Mouse (Mus musculus) intestine, embryonic 15.5 days (tissue): ENCODE data around the gene Otog. TPM values are rescaled to one million over a fixed set of nuclear protein-coding genes. Genes with fewer than 3 reads are reported as not detected.

Experiments
- ATAC-seq: fragments of 200-750 bp; cut with Nextera tagmentation; 2 replicates; pipeline ENCODE4 v1.8.0; 2017; ENCODE audit warnings: moderate TSS enrichment, moderate library complexity
- H3K27ac ChIP-seq: fragments of 300-500 bp; sonication (generic); 2 replicates; pipeline ENCODE4 v1.5.1; 2015; ENCODE audit warnings: mild to moderate bottlenecking, inconsistent platforms
- H3K27me3 ChIP-seq: fragments of 300-500 bp; sonication (generic); replicated peaks from 2 replicates; pipeline ENCODE4 v1.6.1; 2015; ENCODE audit warnings: inconsistent platforms
- H3K36me3 ChIP-seq: fragments of 300-500 bp; sonication (generic); 2 replicates; pipeline ENCODE4 v1.6.1; 2015; ENCODE audit warnings: inconsistent platforms
- H3K4me1 ChIP-seq: fragments of 300-500 bp; sonication (generic); replicated peaks from 2 replicates; pipeline ENCODE4 v1.6.1; 2015; ENCODE audit warnings: inconsistent platforms
- H3K4me2 ChIP-seq: fragments of 300-500 bp; sonication (generic); replicated peaks from 2 replicates; pipeline ENCODE4 v1.6.1; 2015; ENCODE audit warnings: mild to moderate bottlenecking, inconsistent platforms
- H3K4me3 ChIP-seq: fragments of 300-500 bp; sonication (generic); replicated peaks from 2 replicates; pipeline ENCODE4 v1.5.1; 2015; ENCODE audit warnings: inconsistent platforms
- H3K9ac ChIP-seq: fragments of 300-500 bp; sonication (generic); 2 replicates; pipeline ENCODE4 v1.6.1; 2015; ENCODE audit warnings: inconsistent platforms
- H3K9me3 ChIP-seq: fragments of 300-500 bp; sonication (generic); 2 replicates; pipeline ENCODE4 v1.6.1; 2016; ENCODE audit warnings: inconsistent platforms
- WGBS: fragments of 180-500 bp; shearing (Covaris S2); methylation state at CpG from one replicate; pipeline ENCODE4 v1.1.7; 2015; 5-methylcytosine and 5-hydroxymethylcytosine counted together
- polyA plus RNA-seq: library from polyadenylated mRNA; unstranded; fragments of >200 nt; fragmentation: Nextera tagmentation; extraction: Ambion mirVana; gene quantifications from 2 replicates; pipeline ENCODE4 v1.2.1, GENCODE M21; 2015

Gene Otog
- polyA plus RNA-seq: 0.08 TPM in 2 replicates

DNA sequence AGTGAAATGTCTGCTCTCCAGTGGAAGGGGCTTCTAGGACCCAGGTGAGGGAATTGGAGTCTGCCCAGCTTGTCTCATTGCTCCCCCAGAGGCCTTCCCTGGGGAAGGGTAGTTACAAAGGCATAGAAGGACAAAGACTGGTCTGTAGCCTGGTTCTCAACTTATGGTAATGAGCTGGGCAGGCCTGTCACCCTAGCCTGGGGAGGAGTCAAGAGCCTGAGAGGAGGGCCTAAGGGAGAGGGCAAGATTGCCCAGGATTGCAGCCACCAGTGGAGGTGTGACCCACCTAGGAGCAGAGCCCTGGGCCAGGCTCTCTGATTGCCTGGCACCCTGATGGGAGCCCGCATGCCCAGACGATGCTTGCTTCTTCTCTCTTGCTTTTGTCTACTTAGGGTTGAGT lies at the start of gene Otog:
Gene Otog, plus strand, starts transcription at position 292 of the 400 bp plus-strand sequence.
- H3K36me3 ChIP-seq: no peaks in the 10 kb centered on the region
- no peak within 1 kb of the TSS for H3K9ac ChIP-seq
- 53% methylated on average over 2 of the region's 2 CpGs for WGBS
- H3K27ac ChIP-seq: no peak within 1 kb of the TSS
- no peak within 1 kb of the TSS for H3K4me2 ChIP-seq
- H3K4me1 ChIP-seq: 0 out of 2 replicates have a peak, but pooled peaks cover 5% of the 10 kb centered on the region
- ATAC-seq: no peak
- H3K4me3 ChIP-seq: no peak within 1 kb of the TSS
- H3K27me3 ChIP-seq: no peaks in the 10 kb centered on the region
- no peaks in the 10 kb centered on the region for H3K9me3 ChIP-seq

DNA sequence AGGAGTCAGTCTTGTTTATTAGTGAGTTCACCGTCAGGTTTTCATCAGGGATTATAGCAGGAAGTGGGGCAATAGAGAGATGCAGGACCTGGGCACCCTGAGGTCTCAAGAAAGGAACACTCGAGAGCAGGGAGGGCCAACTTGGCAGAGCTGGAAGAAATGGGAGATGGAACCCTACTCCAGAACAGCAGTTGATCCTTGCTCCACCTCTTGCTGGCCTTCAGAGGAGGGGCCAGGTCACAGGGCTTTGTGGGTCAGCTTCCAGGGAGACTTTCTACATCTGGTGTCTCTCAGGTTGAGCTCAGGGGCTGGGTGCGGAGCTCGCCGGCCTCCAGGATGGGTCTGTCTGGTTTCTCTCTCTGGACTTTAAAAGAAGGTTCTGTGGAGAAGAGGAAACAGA lies 45.4 kb upstream of the Otog start:
- no peak for ATAC-seq
- Histone ChIP-seq H3K4me3 (no peak overlapping the region), H3K27ac (no peak overlapping the region), H3K4me2 (no peak overlapping the region), H3K4me1 (no peaks in the 10 kb centered on the region), H3K27me3 (no peaks in the 10 kb centered on the region), H3K9me3 (no peaks in the 10 kb centered on the region), H3K9ac (no peak overlapping the region), H3K36me3 (no peaks in the 10 kb centered on the region)
- WGBS: 70% methylated on average over 5 of the region's 5 CpGs

DNA sequence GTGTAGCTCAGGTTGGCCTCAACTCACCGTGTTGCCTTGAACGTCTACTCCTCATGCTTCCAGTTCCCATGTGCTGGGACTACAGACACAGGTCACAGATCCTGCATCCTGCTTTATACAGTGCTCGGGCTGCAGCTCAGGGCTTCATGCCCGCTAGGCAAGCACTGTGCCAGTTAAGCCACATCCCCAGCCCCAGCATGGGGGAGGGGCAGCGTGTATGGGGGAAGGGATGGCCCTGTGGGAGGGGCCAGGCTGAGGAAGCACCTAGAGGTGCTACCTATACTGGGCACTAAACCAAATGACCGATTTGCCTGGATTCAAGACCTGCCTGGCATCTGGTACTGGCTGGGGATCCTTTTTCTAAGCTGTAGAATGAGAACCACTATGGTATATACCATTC lies 40.8 kb upstream of the Otog start:
- Histone ChIP-seq H3K4me3 (no peak overlapping the region), H3K36me3 (no peaks in the 10 kb centered on the region), H3K4me1 (no peaks in the 10 kb centered on the region), H3K9ac (no peak overlapping the region), H3K9me3 (no peaks in the 10 kb centered on the region), H3K4me2 (no peak overlapping the region), H3K27me3 (no peaks in the 10 kb centered on the region), H3K27ac (no peak overlapping the region)
- no peak for ATAC-seq
- WGBS: 69% methylated on average over 6 of the region's 6 CpGs

DNA sequence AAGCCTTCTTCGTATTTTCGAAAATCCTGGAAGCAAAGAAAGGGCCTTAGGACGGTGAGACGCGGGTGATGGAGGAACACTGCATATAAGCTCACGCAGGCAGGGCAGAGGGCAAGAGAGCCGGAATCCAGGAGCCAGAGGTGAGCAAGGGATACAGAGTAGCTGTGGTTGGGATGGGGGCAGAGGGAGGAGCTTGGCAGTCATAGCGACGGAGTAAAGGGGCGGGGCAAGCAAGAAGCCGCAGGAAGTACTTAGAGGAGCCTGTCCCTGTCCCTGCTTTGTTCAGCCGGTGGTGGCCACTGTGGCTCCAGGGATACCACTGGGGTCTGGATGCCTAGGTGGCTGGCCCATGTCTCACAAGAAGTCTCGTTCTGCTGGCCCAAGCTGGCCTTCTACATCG lies 39.1 kb upstream of the Otog start:
- H3K9ac ChIP-seq: no peak overlapping the region
- 18% methylated on average over 14 of the region's 14 CpGs for WGBS
- no peaks in the 10 kb centered on the region for H3K27me3 ChIP-seq
- no peaks in the 10 kb centered on the region for H3K9me3 ChIP-seq
- H3K4me3 ChIP-seq: no peak overlapping the region
- H3K4me2 ChIP-seq: peak overlapping the region; percentile 11
- ATAC-seq: 0 out of 2 replicates have a peak, but pooled peaks have one; percentile 20
- no peaks in the 10 kb centered on the region for H3K4me1 ChIP-seq
- no peak overlapping the region for H3K27ac ChIP-seq
- H3K36me3 ChIP-seq: no peaks in the 10 kb centered on the region

DNA sequence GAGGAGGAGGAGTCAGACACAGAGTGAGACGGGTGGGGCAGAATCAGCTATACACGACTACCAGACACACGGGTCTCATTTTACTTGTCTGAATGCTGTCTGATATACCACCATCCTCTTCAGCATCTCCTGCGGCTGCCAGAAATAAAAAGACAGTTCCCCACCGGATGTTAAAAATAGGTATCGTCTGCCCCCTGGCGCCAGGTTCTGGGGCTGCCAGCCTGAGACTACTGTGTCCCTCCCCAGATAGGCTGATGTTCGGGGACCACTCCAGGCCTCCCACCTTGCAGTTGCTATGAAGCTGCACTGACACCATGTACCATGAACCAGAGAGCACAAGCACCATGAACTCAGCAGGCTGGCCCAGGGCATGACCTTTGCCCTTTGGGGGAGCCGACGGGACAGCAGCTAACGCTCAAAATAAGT lies 36.7 kb upstream of the Otog start:
- H3K4me2 ChIP-seq: no peak overlapping the region
- 37% methylated on average over 11 of the region's 11 CpGs for WGBS
- no peak overlapping the region for H3K27ac ChIP-seq
- no peaks in the 10 kb centered on the region for H3K36me3 ChIP-seq
- H3K9ac ChIP-seq: no peak overlapping the region
- H3K4me1 ChIP-seq: no peaks in the 10 kb centered on the region
- H3K4me3 ChIP-seq: no peak overlapping the region
- H3K9me3 ChIP-seq: no peaks in the 10 kb centered on the region
- no peak for ATAC-seq
- H3K27me3 ChIP-seq: no peaks in the 10 kb centered on the region

DNA sequence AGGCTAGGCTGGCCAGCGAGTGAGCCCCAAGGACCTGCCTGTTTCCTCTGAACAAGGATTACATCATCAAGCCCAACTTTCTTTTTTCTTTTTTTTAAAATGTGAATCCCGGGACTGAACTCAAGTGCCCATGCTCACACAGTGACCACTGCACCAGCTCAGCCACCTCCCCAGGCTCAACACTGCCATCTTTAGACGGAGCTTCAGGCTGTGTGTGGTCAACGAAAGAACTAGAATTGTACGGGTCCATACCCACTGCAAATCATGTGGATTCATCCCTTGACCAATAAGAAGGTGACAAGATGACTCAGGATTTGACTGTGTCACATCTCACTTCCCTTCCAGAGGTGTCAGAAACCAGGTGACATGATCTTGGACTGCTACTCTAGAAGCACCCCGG lies 36.0 kb upstream of the Otog start:
- no peak for ATAC-seq
- H3K27ac ChIP-seq: no peak overlapping the region

DNA sequence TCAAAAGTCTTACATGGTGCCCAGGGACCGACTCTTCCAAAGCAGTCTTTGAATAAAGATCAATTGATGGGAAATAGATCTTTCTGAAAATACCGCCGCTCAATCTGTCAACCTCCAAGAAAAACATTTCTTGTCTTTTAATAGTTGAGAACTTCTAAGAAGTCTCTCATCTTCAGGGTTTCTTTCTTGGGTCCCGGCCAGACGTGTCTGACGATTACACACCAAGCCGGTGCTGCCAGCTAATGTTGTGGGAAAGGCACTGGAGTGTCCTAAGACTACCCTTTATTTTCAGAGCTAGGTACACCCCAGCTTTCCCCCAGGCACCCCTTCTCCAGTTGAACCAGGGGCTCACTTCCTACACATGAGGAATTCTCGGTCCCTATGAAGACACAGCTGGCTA lies 32.7 kb upstream of the Otog start:
- no peaks in the 10 kb centered on the region for H3K27me3 ChIP-seq
- no peak overlapping the region for H3K27ac ChIP-seq
- no peak overlapping the region for H3K4me2 ChIP-seq
- no peak overlapping the region for H3K9ac ChIP-seq
- H3K4me3 ChIP-seq: no peak overlapping the region
- no peaks in the 10 kb centered on the region for H3K36me3 ChIP-seq
- 93% methylated on average over 8 of the region's 8 CpGs for WGBS
- no peaks in the 10 kb centered on the region for H3K9me3 ChIP-seq
- no peak for ATAC-seq
- no peaks in the 10 kb centered on the region for H3K4me1 ChIP-seq

More for the DNA sequence above, 36.0 kb upstream of the Otog start:
- no peaks in the 10 kb centered on the region for H3K36me3 ChIP-seq
- 71% methylated on average over 6 of the region's 6 CpGs for WGBS
- no peak overlapping the region for H3K9ac ChIP-seq
- H3K4me1 ChIP-seq: no peaks in the 10 kb centered on the region
- no peaks in the 10 kb centered on the region for H3K9me3 ChIP-seq
- no peaks in the 10 kb centered on the region for H3K27me3 ChIP-seq
- H3K4me3 ChIP-seq: no peak overlapping the region
- H3K4me2 ChIP-seq: no peak overlapping the region

DNA sequence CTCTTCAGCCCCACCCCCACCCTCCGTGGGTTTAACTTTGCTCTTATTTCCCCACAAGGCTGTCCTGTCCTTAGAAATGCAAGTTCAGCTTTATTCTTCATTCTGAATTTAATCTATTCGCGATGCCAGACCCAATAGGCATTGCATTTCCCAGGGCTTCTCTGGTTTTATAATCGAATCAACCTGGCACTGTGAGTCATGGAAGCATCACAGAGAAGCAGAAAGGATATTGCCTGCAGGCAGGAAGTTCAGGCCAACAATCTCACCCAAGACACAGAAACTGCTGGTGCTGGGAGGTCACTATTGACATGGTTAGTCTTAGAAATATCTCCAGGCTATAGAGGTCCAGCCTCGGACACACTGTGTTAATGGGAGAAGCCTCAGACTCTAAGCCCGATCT lies 30.5 kb upstream of the Otog start:
- Histone ChIP-seq H3K4me3 (no peak overlapping the region), H3K27me3 (no peaks in the 10 kb centered on the region), H3K9me3 (no peaks in the 10 kb centered on the region), H3K4me2 (no peak overlapping the region), H3K36me3 (no peaks in the 10 kb centered on the region), H3K27ac (no peak overlapping the region), H3K4me1 (no peaks in the 10 kb centered on the region), H3K9ac (no peak overlapping the region)
- WGBS: 82% methylated on average over 6 of the region's 6 CpGs
- ATAC-seq: no peak

DNA sequence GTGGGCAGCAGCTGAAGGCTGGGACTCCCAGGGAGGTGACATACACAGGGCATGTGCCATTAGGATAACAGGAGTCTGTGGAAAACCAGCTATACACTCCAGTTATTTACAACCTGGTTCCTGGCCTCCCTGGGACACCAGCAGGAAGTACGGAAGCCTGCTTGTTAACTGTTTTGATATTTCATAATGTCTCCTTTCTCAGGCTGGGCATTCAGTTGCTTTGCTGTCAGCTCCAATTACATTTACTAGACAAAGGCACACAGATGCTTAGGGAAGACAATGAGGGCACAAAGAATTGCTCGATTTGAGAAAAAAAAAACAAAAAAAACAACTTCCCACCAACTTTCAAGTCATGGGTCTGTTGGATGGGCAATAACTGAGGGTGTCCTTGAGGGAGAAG lies 24.3 kb upstream of the Otog start:
- no peaks in the 10 kb centered on the region for H3K36me3 ChIP-seq
- WGBS: 67% methylated on average over 2 of the region's 2 CpGs

DNA sequence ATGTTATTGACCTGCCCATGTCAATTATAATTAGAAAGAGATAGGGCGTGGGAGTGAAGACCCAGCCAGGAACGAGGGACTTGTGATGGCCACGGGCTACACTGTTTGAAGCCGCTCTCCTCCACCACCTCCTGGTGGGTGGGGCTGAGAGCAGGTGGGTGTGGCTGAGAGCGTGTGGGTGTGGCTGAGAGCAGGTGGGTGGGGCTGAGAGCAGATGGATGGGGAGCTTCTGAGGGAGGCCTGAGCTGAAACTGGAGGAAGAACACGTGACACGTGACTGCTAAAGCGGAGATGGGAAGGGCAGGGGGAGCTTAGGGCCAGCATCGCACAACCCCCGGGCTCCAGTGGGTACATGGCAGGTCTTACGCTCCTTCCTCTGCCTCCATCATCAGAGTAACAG lies 22.4 kb upstream of the Otog start:
- Histone ChIP-seq H3K4me1 (no peaks in the 10 kb centered on the region), H3K9me3 (no peaks in the 10 kb centered on the region), H3K9ac (no peak overlapping the region), H3K27ac (no peak overlapping the region), H3K27me3 (no peaks in the 10 kb centered on the region), H3K4me2 (no peak overlapping the region), H3K36me3 (no peaks in the 10 kb centered on the region), H3K4me3 (no peak overlapping the region)
- peak; percentile 91 for ATAC-seq
- WGBS: 19% methylated on average over 11 of the region's 11 CpGs

More for the DNA sequence above, 24.3 kb upstream of the Otog start:
- H3K27ac ChIP-seq: no peak overlapping the region
- H3K4me2 ChIP-seq: no peak overlapping the region
- H3K27me3 ChIP-seq: no peaks in the 10 kb centered on the region
- no peak overlapping the region for H3K4me3 ChIP-seq
- H3K9ac ChIP-seq: no peak overlapping the region
- no peak for ATAC-seq
- H3K9me3 ChIP-seq: no peaks in the 10 kb centered on the region
- no peaks in the 10 kb centered on the region for H3K4me1 ChIP-seq

DNA sequence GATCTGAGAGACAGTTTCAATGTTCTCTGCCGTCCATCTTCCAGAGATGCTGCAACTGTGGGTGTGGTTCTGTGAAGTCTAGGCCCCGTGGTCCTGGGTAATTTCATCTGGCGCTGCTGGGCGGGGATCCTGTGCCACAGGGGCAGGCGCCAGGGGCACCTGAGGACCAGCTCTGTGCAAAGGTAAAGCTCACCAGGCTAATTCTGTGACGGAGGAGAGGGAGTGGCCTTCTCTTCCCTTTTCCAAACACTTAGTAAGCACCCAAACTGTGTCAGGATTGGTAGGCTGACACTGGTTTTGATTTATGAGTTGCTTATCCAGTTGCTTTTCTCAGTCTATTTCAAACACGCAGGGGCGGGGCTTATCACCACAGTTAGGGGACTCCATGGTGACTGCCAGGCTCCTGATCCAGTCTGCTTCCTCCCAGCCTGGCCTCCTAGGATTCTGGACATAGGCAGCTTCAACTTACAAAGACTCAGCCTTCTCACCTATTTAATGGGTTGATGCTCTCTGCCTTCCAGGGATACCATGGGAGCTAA lies 20.1 kb upstream of the Otog start:
- Histone ChIP-seq H3K27me3 (no peaks in the 10 kb centered on the region), H3K27ac (no peak overlapping the region), H3K4me2 (no peak overlapping the region), H3K9me3 (no peaks in the 10 kb centered on the region), H3K36me3 (no peaks in the 10 kb centered on the region), H3K9ac (no peak overlapping the region), H3K4me1 (no peaks in the 10 kb centered on the region), H3K4me3 (no peak overlapping the region)
- 51% methylated on average over 8 of the region's 8 CpGs for WGBS
- peak; percentile 50 for ATAC-seq

DNA sequence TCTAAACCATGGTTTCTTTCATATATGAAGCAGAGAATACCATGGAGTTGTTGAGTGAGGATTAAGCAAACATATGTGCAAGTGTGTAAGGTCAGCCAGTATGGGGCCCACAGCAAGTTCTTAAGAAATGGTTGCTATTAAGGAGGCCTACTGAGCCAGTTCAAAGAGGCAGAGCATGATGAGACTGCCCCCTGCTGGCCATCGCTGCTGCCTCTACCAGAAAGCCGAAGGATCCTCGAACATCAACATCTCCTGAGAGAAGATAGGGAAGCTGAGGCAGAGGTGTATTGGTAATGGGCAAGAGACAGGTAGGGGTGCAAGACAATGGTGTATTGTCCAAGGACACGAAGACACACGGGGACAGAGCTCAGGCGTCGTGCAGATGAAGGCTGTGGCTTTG lies 14.5 kb upstream of the Otog start:
- no peaks in the 10 kb centered on the region for H3K9me3 ChIP-seq
- WGBS: 26% methylated on average over 7 of the region's 7 CpGs
- no peak overlapping the region for H3K4me2 ChIP-seq
- H3K27me3 ChIP-seq: no peaks in the 10 kb centered on the region
- no peak overlapping the region for H3K27ac ChIP-seq
- H3K4me1 ChIP-seq: no peaks in the 10 kb centered on the region
- H3K9ac ChIP-seq: no peak overlapping the region
- ATAC-seq: no peak
- H3K36me3 ChIP-seq: no peaks in the 10 kb centered on the region
- H3K4me3 ChIP-seq: no peak overlapping the region

DNA sequence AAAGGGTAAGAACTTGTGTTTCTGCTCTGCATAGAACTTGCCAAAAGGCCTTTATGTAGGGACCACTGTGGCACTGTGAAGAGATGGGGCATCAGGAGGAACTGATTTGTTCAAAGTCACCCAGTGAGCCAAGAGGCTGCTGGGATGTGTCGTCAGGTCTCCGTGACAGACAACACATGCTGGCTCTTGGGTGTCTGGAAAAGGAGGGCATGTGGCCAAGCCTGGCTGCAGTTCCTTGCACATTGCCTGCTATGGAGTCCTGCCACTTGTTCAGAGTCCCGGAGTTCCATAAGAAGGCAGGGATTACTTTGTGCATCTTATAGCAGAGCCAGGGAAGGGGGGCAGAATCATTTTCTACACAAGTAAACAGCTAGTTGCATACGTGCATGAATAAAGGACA lies 13.9 kb upstream of the Otog start:
- Histone ChIP-seq H3K4me2 (no peak overlapping the region), H3K27ac (no peak overlapping the region), H3K27me3 (no peaks in the 10 kb centered on the region), H3K4me1 (no peaks in the 10 kb centered on the region), H3K36me3 (no peaks in the 10 kb centered on the region), H3K9ac (no peak overlapping the region), H3K4me3 (no peak overlapping the region), H3K9me3 (no peaks in the 10 kb centered on the region)
- ATAC-seq: no peak
- WGBS: 60% methylated on average over 4 of the region's 4 CpGs
